Mouse (Mus musculus) kidney, postnatal 14 days (tissue): Measurements from ENCODE around the gene Stard8.
"Not testable (repeated sequence)": the region's sequence is repeated elsewhere in the genome, so short reads cannot be mapped to it uniquely, and the experiment has no call there.

ENCODE experiments used
- DNase-seq: peaks from one replicate; pipeline ENCODE4 v3.0.0; 2022; ENCODE audit warnings: mixed read lengths

Gene Stard8

GRCm38 (mm10) chrX:99003046-99003445 is at the start of gene Stard8:
TSS of gene Stard8 (plus strand) at chrX:99003248.
- peak; percentile 40 for DNase-seq

- DNase-seq = peak; percentile 5
Observed at GRCm38 (mm10) chrX:98953941-98954340, 49.1 kb upstream of the Stard8 start.

GRCm38 (mm10) chrX:98958287-98958686 is 44.8 kb upstream of the Stard8 start:
- no peak for DNase-seq

DNA sequence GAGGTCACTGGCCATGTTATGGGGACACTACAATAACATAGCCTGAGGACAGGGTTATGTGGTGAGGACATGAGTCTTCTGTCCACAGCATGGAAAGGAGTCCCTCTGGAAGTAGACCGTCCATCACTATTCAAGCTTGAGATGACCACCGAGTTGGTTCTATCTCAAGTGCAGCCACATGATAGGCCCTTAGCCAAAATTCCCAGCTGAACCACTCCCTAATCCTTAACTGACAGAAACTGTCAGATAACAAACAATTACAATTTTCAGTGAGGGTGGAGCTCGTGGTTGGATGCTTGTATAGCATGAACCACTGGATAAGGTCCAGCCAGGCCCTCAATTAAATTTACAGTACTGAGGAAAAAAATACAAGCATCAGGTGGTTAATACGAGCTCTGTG is 44.0 kb upstream of the Stard8 start:
- DNase-seq = no peak

- no peak for DNase-seq
Observed at GRCm38 (mm10) chrX:98963742-98964141, 39.3 kb upstream of the Stard8 start.

DNA sequence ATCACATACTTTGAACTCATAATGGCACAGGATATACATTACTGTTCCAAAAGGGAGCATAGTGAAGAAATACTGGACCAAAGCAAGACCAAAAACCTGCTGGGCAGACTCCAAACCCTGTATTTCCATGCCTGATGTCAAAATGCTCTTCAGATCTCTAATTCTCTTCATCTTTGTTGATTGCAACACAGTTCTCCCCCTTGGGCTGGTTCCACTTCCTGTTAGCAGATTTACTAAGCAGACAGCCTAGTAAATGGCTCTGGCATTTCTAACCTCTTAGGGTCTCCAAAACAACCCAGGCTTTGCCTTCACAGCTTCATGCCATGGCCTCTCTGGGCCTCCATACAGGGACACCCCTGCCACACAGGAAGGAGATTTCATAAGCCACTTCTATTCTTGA is 38.5 kb upstream of the Stard8 start:
- no peak for DNase-seq

GRCm38 (mm10) chrX:98986611-98987010 is 16.4 kb upstream of the Stard8 start:
- not testable (repeated sequence) for DNase-seq

DNA sequence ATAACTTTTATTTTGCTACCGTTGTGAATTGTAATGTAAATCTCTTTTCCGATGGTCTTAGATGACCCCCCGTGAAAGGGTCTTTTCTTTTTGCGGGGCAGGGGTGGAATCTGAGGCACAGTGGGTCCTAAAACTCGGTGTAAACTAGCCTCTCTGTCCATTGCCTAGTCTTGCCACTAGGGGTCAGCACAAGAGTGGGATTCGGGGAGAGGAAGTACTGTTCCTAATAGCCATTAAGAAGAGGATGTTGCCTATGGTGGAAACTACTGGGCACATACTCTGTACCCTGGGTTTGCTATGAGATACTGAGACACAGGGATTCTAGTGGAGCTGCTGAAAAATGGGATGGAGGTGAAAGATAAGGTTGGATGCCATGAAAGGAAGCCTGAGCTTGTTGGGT is 13.5 kb upstream of the Stard8 start:
- peak; percentile 61 for DNase-seq

GRCm38 (mm10) chrX:99002065-99002464 is 983 bp upstream of the Stard8 start:
- DNase-seq = no peak

- no peak for DNase-seq
Observed at GRCm38 (mm10) chrX:99010581-99010980, 7.5 kb downstream of the Stard8 start.

- no peak for DNase-seq
Observed at GRCm38 (mm10) chrX:99011281-99011680, 8.2 kb downstream of the Stard8 start.

GRCm38 (mm10) chrX:99012486-99012885 is 9.4 kb downstream of the Stard8 start:
- no peak for DNase-seq

DNA sequence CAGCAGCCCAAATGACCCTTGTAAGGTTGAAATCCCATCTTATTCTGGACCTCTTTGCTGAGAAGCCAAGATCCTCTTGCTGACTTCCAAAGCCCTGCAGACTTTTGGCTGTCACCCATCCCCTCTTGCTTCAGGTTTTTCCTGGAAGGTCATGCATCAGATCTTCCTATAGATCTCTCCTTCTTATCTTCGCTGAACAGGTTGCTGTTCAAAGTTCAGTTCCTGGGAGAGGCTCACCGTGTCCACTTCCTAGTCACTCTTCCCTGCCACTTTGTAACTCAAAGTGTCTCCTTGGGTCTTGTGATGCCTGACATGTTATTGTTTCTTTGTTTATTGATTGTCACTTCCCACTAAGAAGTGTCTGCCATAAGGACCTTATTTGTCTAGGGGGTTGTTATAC is 12.7 kb downstream of the Stard8 start:
- DNase-seq = no peak

DNA sequence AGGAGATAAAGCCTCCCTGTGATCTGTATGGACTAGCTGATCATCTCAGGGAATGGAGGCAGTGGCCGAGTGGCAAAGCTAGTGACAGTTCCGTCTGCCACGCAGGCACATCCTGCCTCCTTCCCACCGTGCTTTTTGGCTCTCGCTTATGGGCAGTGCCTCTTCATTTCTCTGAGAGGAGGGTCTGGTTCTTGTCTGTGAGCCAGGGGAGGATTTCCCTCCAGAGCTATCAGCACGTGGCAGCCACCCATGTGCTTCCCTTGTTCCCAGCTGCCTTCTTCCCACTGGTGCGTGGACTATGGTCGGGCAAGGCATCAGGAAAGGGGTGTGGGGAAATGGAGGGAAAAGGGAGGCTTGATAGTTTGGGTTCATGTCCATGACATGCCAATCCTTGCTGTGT is 13.9 kb downstream of the Stard8 start:
- DNase-seq = no peak

DNA sequence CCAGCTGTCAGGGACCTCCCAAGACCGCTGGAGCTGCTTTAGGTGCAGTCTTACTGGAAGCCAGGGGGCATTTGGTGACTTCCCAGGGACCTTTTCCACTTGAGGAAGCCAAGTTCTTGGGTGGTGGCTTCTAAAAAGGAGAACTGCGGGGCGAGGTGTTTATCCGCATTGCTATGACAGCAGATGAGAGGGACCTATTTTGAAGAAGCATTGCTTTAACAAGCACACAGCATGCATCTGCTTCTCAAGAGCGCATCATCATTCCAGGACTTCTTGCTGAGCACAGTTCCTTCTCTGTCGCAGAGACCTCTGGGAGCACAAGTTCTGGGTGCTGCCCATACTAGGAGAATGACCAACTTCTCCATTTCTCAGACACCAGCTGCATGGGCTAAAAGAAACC is 14.8 kb downstream of the Stard8 start:
- no peak for DNase-seq

- no peak for DNase-seq
Observed at GRCm38 (mm10) chrX:99019303-99019702, 16.3 kb downstream of the Stard8 start.

DNA sequence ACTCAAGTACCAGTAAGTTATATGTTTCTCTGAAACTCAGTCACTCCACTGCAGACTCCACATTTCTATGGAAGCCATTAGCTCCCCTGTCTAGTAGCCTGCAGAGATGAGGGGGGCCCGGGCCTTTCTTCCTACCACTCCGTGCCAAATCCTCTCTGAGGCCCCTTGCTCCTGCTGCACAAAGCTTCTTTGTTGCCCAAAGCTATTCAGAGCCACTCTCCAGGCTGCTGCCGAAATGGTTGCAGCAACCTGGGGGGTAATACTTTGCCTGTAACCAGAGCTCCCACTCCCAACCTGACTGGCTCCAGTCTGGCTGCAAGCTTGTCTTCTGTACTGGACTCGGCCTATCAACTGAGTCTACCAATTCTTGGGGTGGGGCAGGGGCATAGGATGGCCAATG is 17.2 kb downstream of the Stard8 start:
- no peak for DNase-seq

DNA sequence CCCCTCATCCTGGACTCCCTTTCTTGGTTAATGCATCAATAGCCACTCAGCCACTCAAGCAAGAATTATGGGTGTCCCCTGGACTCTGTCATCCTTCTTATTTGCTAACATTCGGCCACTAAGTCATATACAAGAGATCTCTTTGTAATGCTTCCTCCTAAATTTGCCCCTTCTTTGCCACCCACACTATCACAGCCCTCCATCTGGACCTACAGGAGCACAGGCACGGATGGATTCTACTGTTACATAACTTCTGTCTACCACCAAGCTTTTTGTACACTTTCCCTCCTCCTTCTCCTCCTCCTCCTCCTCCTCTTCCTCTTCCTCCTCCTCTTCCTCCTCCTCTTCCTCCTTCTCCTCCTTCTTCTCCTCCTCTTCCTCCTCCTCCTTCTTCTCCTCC is 18.5 kb downstream of the Stard8 start:
- no peak for DNase-seq

DNA sequence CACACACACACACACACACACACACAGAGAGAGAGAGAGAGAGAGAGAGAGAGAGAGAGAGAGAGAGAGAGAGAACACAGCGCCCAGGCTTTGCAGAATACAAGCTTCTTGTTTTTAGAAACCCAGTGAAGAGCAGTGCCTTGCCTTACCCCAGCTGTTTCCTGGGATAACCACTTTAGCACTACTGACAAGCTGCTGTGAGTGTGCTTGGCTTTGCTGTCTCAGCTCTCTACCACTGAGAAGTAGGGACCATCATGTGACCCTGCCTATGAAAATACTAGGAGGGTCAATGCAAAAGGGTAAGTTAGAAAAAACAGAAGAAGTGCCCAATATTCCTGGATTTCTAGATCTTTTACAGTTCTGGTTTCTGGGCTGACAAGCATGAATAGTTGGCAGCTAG is 20.9 kb downstream of the Stard8 start:
- DNase-seq = no peak

GRCm38 (mm10) chrX:99035407-99035806 is 32.4 kb downstream of the Stard8 start:
- DNase-seq = no peak

GRCm38 (mm10) chrX:99042451-99042951 is 39.5 kb downstream of the Stard8 start:
- DNase-seq = peak; percentile 92

- DNase-seq = no peak
Observed at GRCm38 (mm10) chrX:99043275-99043674, 40.2 kb downstream of the Stard8 start.

- DNase-seq = no peak
Observed at GRCm38 (mm10) chrX:99043739-99044138, 40.7 kb downstream of the Stard8 start.

DNA sequence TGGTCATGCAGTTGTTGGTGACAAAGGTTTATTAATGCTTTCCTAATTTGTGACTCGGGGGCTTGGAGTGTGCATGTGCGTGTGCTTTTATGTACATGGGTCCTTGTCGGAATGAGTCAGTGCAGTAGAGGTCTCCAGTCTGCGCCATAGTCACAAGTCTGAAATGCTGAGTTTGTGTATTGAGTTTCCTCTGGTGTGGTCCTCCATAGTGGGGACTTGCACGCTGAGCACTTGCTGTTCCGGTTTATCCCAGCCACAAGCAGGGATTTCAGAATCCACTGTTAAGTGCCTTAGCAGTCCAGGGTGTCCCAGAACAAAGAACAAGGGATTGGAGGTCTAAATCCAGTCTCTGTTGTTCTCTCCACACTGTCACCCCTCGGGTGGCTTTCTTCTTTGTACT is 42.3 kb downstream of the Stard8 start:
- no peak for DNase-seq

DNA sequence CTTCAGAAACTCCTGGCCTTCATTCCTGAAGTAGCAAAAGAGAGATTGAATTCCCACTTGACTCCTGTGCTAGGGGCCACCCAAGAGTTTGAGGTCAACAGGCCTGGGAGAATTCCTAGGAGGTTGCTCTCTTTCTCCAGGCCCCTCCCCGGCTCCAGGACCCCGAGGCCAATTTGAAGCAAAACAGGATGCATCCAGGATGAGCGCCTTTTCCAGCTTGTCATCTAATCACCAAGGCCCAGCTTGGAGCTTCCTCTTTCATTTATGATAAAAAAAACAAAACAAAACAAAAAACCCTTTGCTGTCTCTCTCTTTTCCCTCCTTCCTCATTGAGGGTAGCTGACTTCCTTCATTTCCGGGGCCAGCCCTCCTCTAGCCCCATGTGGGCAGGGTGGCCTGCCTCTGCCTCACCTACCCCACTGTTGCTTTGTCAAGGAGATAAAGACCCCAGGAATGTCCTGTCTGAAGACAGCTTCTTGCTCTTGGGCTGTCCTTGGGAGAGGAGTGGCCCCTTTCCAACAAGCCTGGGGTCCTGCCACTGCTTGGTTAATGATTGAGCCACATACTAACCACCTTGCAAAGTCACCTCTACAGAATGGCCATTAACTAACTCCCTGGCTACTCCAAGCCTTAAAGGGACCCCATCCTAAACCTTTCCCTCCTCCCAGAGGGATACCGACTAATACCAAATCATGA is 43.5 kb downstream of the Stard8 start:
- DNase-seq = peak; percentile 77
